Mouse (Mus musculus) leukemia stem cell, adult 10-12 weeks (primary cell): ENCODE results near the gene Abr. TPM values are rescaled to one million over a fixed set of nuclear protein-coding genes. Genes with fewer than 3 reads are reported as not detected.

ENCODE experiments used
- polyA plus RNA-seq: library from polyadenylated mRNA; stranded (reverse); fragments of >175 nt; gene quantifications from 2 replicates; pipeline ENCODE4 v1.2.3, GENCODE M21; 2012; ENCODE audit warnings: low replicate concordance

Abr gene
- 5.9 and 13.1 TPM in 2 replicates for polyA plus RNA-seq

DNA sequence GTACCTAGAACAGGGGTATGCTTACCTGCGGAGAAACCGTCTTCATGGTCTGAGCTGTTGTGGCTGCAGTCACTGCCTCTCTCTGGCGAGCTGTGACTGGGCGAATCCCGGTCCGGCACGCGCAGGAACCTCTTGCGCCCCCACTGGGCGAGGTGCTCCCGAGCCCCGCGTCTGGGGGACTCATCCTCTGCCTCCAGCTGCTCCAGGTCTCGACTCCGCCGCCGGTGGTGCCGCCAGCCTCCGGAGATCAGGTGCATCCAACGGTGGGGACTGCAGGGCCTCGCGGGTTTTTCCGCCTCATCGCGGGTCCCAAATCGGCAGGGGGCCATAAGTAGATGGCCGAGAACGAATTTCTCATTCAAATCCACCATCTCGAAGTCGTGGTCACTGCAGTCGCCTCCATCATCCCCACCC lies at the start of gene Abr:
Gene Abr (minus strand): TSS at position 163 of the 414 bp plus-strand sequence.

GRCm38 (mm10) chr11:76406702-76407583 lies 215.2 kb downstream of the Abr start, which contains the start of gene Timm22:
Gene Timm22, plus strand, starts transcription at chr11:76406952.

DNA sequence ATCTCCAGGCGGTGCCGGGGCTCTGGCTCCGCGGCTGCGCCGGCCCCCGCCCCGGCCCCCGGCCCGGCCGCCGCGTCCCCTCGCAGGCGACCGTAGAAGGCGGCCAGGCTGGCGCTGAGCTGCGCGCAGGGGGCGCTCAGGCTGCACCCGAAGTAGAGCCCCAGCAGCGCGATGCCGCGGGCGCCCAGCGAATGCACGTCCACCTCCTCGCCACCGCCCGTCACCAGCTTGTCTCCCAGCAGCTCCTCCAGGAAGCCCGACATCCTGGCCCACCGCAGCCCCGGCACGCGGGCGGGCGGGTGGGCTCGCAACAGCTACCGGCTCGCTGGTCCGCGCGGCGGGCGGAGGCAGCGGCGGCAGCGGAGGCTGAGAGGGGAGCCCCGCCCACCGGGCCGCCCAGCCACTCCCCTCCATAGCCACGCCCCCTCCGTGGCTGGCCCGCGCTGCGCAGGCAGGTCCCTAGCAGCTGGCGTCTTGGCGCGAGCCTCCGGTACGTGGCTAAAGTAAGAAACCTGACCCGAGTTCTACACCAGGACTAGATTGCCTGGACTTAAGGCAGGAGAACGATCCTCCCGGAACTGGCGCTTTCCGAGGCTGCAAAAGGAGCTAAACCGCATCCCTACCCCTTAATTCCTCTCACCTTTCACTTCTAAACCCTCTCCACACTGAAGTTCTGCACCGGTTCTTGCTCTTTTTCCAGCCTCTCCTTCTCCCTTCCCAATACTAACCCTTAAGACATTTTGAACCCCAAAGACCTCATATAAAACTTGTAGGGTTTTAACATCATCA lies 223.1 kb downstream of the Abr start, which contains the start of gene Nxn:
Gene Nxn (minus strand): TSS at position 343 of the 789 bp plus-strand sequence.

Other genes with a start within 250 kb of the Abr start
- 2.5 and 4.4 TPM in 2 replicates for gene Nxn, start 223.2 kb downstream of the Abr start, polyA plus RNA-seq
- 7.1 and 13.8 TPM in 2 replicates for gene Timm22, start 215.4 kb downstream of the Abr start, polyA plus RNA-seq
- not detected in 2 replicates for gene Bhlha9, start 50.2 kb upstream of the Abr start, polyA plus RNA-seq
- gene Trarg1, start 57.5 kb upstream of the Abr start, polyA plus RNA-seq, result not detected in 2 replicates
- 0.38 and 2.7 TPM in 2 replicates for gene Gosr1, start 141.3 kb upstream of the Abr start, polyA plus RNA-seq
- 16.0 and 24.1 TPM in 2 replicates for gene Cpd, start 224.7 kb upstream of the Abr start, polyA plus RNA-seq